Mouse (Mus musculus) lung, adult 2 months (tissue): Measurements from ENCODE around the gene Sult3a2. TPM values are rescaled to one million over a fixed set of nuclear protein-coding genes. Genes with fewer than 3 reads are reported as not detected.
"Not testable (repeated sequence)": the region's sequence is repeated elsewhere in the genome, so short reads cannot be mapped to it uniquely, and the experiment has no call there.

Source experiments
- DNase-seq: peaks from one replicate; pipeline ENCODE4 v3.0.0; 2022
- H3K4me1 ChIP-seq: fragments of 200-500 bp; 2 replicates; pipeline ENCODE4 v1.6.1; 2011; ENCODE audit warnings: low read length; ENCODE audit not compliant: control insufficient read depth, insufficient read depth
- H3K4me3 ChIP-seq: fragments of 200-500 bp; replicated peaks from 2 replicates; pipeline ENCODE3; 2011; ENCODE audit warnings: low read depth, mild to moderate bottlenecking, control low read depth, low read length; ENCODE audit errors: extremely low read depth
- CTCF ChIP-seq: fragments of 200-500 bp; IDR thresholded peaks from 2 replicates; pipeline ENCODE4 v1.5.1; 2011; ENCODE audit warnings: mild to moderate bottlenecking, low read length, control low read depth; ENCODE audit not compliant: insufficient read depth
- POLR2A ChIP-seq: fragments of 200-500 bp; IDR thresholded peaks from 2 replicates; pipeline ENCODE4 v1.6.1; 2011; ENCODE audit warnings: low read depth, mild to moderate bottlenecking, control low read depth, low read length, borderline replicate concordance; ENCODE audit errors: extremely low read depth
- WGBS: fragments of 180-500 bp; shearing (Covaris S2); methylation state at CpG from one replicate; pipeline ENCODE4 v1.1.7; 2018; 5-methylcytosine and 5-hydroxymethylcytosine counted together
- polyA plus RNA-seq: library from polyadenylated mRNA; depleted of rRNA; stranded (reverse); fragments of >200 nt; gene quantifications from 2 replicates; pipeline ENCODE4 v1.2.3, GENCODE M21; 2012; rRNA removed

Gene Sult3a2
- polyA plus RNA-seq, result not detected in 2 replicates

DNA sequence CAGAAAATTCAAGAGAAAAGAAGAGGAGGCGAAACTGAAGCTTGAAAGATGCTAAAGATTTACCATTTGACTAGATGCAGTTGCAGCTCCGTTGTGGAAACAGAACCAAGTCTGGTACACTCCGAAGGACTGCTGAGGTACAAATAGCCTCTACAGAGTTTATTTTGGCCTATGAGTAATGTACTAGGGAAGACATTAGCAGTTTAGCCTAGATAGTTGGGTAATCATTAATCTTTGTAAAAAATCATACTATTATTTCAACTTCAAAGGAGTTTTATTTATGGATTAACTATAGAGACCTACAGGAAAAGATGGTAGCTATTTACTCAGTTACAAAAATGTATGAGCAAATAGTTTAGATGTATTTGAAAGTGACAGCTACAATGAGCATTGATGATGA lies at the start of gene Sult3a2:
Gene Sult3a2 (minus strand): TSS at position 101 of the 400 bp plus-strand sequence.
- Histone ChIP-seq H3K4me3 (no peak within 1 kb of the TSS), H3K4me1 (no peaks in the 10 kb centered on the region)
- WGBS, result 74% methylated on average over 3 of the region's 3 CpGs
- DNase-seq, result no peak
- TF ChIP-seq CTCF (no peak), POLR2A (no peak)

DNA sequence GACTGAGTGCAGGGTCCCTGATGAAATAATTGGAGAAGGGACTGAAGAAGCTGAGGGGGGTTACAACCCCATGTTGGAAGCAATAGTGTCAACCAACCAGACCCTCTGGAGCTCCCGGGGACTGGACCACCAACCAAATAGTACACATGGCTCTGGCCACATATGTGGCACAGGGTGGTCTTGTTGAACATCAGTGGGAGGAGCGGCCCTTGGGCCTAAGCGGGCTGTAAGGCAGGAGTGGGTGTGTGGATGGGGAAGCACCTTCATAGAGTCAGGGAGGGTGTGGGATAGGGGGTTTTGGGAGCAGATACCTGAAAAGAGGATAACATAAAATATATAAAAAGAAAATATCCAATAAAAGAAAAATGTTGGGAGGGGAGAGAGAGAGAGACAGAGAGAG lies 34.4 kb upstream of the Sult3a2 start:
- no peak for DNase-seq
- TF ChIP-seq POLR2A (no peak), CTCF (no peak)
- Histone ChIP-seq H3K4me3 (no peak overlapping the region), H3K4me1 (no peaks in the 10 kb centered on the region)
- WGBS, result 94% methylated on average over 3 of the region's 3 CpGs

DNA sequence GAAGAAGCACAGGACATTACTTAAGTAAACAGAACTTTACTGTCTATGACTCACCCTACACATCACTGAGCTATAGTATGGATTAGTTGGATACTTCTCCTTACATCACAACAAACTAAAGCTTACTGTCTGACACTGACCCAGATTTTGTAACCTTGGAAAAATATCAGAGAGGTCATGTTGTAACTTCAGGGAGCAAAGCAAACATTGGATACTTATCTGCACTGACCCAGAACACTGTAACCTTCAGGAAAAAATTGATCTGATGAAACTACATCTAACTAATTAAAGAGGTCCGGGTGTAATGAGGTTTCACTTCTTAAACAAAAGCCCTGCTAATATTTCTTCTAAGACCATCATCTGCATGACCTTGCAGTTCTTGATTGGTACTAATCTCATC lies 30.4 kb upstream of the Sult3a2 start:
- H3K4me1 ChIP-seq, result no peaks in the 10 kb centered on the region
- TF ChIP-seq POLR2A (no peak), CTCF (no peak)
- H3K4me3 ChIP-seq, result no peak overlapping the region
- no peak for DNase-seq
- WGBS, result 49% methylated on average over 1 of the region's 1 CpGs

GRCm38 (mm10) chr10:33814266-33814665 lies 27.8 kb upstream of the Sult3a2 start:
- Histone ChIP-seq H3K4me1 (no peaks in the 10 kb centered on the region), H3K4me3 (no peak overlapping the region)
- no peak for TF ChIP-seq POLR2A
- TF ChIP-seq CTCF, result no peak
- DNase-seq, result no peak

- H3K4me3 ChIP-seq, result no peak overlapping the region
- DNase-seq, result no peak
- WGBS, result 25% methylated on average over 1 of the region's 1 CpGs
- TF ChIP-seq POLR2A (no peak), CTCF (no peak)
- no peaks in the 10 kb centered on the region for H3K4me1 ChIP-seq
Measured at GRCm38 (mm10) chr10:33811807-33812206, 25.3 kb upstream of the Sult3a2 start.

DNA sequence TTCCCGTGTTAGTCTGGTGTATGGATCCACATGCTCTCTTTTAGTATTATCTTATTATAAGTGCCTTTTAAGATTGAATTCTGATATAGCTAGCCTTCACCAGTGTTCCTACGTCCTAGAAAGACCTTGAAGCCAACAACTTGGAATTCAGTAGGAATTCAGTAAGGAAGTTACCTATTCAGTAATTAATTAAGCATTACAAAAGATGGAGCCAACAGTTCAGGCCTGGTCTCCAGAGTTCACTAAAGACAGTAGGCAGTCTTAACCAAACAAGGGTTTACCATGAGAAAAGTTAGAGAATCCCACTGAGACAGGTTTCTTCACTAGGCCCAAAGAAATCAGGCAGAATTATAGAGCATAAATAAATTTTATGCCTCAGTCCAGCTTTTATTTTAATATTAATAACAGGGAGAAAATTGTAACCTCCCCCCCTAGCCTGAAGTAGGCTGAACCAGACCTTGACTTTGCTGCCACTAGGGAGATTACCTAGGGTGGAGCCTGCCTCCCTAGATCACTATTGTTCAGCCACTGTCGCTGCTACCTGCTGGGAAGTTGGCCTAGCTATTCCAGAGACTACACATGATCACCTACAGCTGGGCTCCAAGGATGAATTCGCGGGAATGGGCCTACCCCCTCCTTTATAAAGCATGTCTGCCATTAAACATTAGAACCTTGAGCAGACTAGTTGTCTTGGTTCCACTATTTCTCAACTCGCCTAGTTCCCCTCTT lies 10.9 kb upstream of the Sult3a2 start:
- H3K4me1 ChIP-seq, H3K4me3 ChIP-seq, DNase-seq: not testable (repeated sequence)
- 67% methylated on average over 6 of the region's 6 CpGs for WGBS

DNA sequence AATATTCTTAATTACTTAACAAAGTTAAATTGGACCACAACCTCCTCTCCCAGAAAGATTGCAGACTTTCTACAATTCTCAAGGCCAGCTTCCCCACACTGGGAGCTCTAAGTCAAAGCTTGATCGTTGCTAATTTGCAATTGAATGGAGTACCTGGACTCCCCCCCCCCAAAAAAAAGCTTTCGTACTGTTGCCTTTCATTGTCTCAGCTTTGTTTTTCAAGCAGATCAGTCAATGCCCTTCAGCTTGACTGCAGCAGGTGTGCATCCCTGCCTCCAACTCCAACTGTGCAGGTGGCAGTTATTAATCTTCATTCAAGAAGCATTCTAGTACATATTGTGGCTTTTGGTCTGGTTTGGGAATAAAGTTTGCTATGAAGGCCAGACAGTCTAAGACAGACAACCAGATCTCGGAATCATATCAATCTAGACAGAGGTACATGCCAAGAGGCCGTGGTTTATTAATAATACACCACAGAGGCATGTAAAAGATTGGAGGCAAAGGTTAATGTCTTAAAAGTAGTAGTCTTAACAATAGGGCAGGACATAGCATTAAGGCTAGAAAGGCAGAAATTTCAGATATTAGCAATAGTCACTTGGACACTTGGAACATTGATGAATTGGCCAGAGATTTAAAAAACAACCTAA lies 9.9 kb upstream of the Sult3a2 start:
- DNase-seq, H3K4me1 ChIP-seq, H3K4me3 ChIP-seq: not testable (repeated sequence)
- WGBS, result 68% methylated on average over 4 of the region's 4 CpGs

- 71% methylated on average over 3 of the region's 3 CpGs for WGBS
- H3K4me3 ChIP-seq, DNase-seq, H3K4me1 ChIP-seq: not testable (repeated sequence)
Measured at GRCm38 (mm10) chr10:33792166-33792565, 5.7 kb upstream of the Sult3a2 start.

DNA sequence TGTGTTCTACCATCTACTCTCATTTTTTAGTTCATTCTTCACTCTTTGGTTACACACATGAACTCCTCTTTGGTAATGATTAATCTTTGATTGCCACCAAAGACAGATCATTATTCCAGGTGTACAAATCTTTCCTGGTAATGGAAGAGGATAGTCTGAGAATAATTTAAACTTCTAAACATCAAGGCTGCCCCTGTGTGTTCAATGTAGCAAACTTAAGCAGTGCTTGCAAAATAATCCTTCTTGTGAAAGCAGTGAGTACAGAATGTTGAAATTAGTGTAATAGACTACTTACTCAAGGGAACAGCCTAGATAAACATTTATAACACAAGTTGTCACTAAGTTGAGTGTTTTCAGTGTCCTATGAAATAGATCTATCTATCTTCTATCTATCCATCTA lies 1.0 kb upstream of the Sult3a2 start:
- Histone ChIP-seq H3K4me3 (no peak overlapping the region), H3K4me1 (no peaks in the 10 kb centered on the region)
- DNase-seq, result no peak
- TF ChIP-seq POLR2A (no peak), CTCF (no peak)

DNA sequence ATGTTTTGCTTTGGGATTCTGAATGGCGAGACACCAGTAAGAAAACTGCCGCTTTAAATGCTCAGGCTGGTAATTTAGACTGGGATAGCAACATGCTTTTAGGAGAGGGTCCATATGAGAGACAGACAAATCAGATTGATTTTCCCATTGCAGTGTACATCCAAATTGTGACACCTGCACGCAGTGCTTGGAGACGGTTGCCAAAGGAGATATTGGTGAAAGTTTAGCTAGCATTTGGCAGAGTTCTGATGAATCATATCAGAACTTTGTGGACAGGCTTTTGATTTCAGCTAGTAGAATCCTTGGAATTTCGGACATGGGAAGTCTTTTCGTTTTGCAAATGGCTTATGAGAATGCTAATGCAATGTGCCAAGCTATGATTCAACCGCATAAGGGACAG lies 51.3 kb downstream of the Sult3a2 start:
- H3K4me3 ChIP-seq, DNase-seq, H3K4me1 ChIP-seq: not testable (repeated sequence)
- WGBS, result 88% methylated on average over 7 of the region's 7 CpGs

DNA sequence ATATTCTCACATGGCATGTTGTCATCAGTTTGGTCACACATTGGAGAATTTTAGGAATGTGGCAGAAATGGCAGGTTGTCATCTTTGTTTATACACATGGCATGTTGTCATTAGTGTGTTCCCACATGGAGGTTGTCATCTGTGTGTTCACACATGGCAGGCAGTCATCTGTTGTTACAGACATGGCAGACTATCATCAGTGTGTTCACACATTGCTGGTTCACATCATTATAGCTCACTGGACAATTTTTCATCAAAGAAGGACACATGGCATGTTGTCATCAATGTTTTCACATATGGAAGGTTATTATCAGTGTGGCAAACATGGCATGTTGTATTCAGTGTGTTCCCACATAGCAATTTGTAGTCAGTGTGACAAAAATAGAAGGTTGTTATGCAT lies 53.3 kb downstream of the Sult3a2 start:
- H3K4me1 ChIP-seq, result no peaks in the 10 kb centered on the region
- H3K4me3 ChIP-seq, result no peak overlapping the region
- DNase-seq, result no peak
- TF ChIP-seq POLR2A (no peak), CTCF (no peak)
